Mouse (Mus musculus) kidney, adult 18-20 months (tissue): ENCODE data around the gene Ereg.
A peak's percentile ranks its signal among the peaks of the same experiment; 100 is the strongest.

Experiments used
- DNase-seq: peaks from one replicate; pipeline ENCODE4 v3.0.0; 2021

Gene Ereg

GRCm38 (mm10) chr5:91074450-91074950 is at the start of gene Ereg:
Gene Ereg, plus strand, starts transcription at chr5:91074622.
- DNase-seq: no peak

- DNase-seq: no peak
Observed at GRCm38 (mm10) chr5:91027164-91027563, 47.3 kb upstream of the Ereg start, which contains the start of gene Epgn. Gene Epgn, plus strand, starts transcription at chr5:91027464.

- DNase-seq: no peak
Observed at GRCm38 (mm10) chr5:91027840-91028239, 46.6 kb upstream of the Ereg start.

GRCm38 (mm10) chr5:91030629-91031028 is 43.8 kb upstream of the Ereg start:
- no peak for DNase-seq

- DNase-seq: no peak
Observed at GRCm38 (mm10) chr5:91035341-91035740, 39.1 kb upstream of the Ereg start.

GRCm38 (mm10) chr5:91036628-91037027 is 37.8 kb upstream of the Ereg start:
- DNase-seq: no peak

- DNase-seq: no peak
Observed at GRCm38 (mm10) chr5:91037756-91038155, 36.7 kb upstream of the Ereg start.

- DNase-seq: peak; percentile 32
Observed at GRCm38 (mm10) chr5:91038547-91038946, 35.9 kb upstream of the Ereg start.

GRCm38 (mm10) chr5:91038963-91039362 is 35.5 kb upstream of the Ereg start:
- DNase-seq: no peak

GRCm38 (mm10) chr5:91047987-91048386 is 26.4 kb upstream of the Ereg start:
- DNase-seq: no peak

GRCm38 (mm10) chr5:91048397-91048796 is 26.0 kb upstream of the Ereg start:
- no peak for DNase-seq

GRCm38 (mm10) chr5:91072340-91072739 is 2.1 kb upstream of the Ereg start:
- DNase-seq: no peak

- DNase-seq: no peak
Observed at GRCm38 (mm10) chr5:91073626-91074025, 796 bp upstream of the Ereg start.

- no peak for DNase-seq
Observed at GRCm38 (mm10) chr5:91074026-91074425, 396 bp upstream of the Ereg start.

- DNase-seq: no peak
Observed at GRCm38 (mm10) chr5:91075021-91075420, 599 bp downstream of the Ereg start.

GRCm38 (mm10) chr5:91083016-91083415 is 8.6 kb downstream of the Ereg start:
- DNase-seq: no peak

GRCm38 (mm10) chr5:91085291-91085690 is 10.9 kb downstream of the Ereg start:
- no peak for DNase-seq

GRCm38 (mm10) chr5:91090301-91090700 is 15.9 kb downstream of the Ereg start:
- no peak for DNase-seq

- no peak for DNase-seq
Observed at GRCm38 (mm10) chr5:91097911-91098614, 23.6 kb downstream of the Ereg start.

GRCm38 (mm10) chr5:91101742-91102141 is 27.3 kb downstream of the Ereg start:
- no peak for DNase-seq

GRCm38 (mm10) chr5:91103943-91104665 is 29.7 kb downstream of the Ereg start:
- DNase-seq: peak; percentile 63

- no peak for DNase-seq
Observed at GRCm38 (mm10) chr5:91106248-91106647, 31.8 kb downstream of the Ereg start.

GRCm38 (mm10) chr5:91110023-91110670 is 35.7 kb downstream of the Ereg start:
- DNase-seq: no peak

- no peak for DNase-seq
Observed at GRCm38 (mm10) chr5:91111019-91111418, 36.6 kb downstream of the Ereg start.
